Mouse (Mus musculus): ENCODE data around the gene Fuca1. TPM values are rescaled to one million over a fixed set of nuclear protein-coding genes. Genes with fewer than 3 reads are reported as not detected.

Gene Fuca1
- total and polyA plus RNA-seq, 3 experiments, result 25.3 to 34.6 (median 30.4) TPM

- Histone ChIP-seq H3K9ac (ENCODE audit: low read depth, low read length) (no peak overlapping the region), H3K79me2 (replicated peaks; ENCODE audit: control insufficient read depth, insufficient read depth, low read length) (no peaks in the 10 kb centered on the region), H3K27me3 (ENCODE audit: control insufficient read depth, insufficient read depth, low read length) (no peaks in the 10 kb centered on the region), H3K4me1 (ENCODE audit: control insufficient read depth, insufficient read depth, low read length) (peaks cover 4% of the 10 kb centered on the region), H3K4me3 (no peak overlapping the region), H3K36me3 (ENCODE audit: control insufficient read depth, insufficient read depth, low read length) (no peaks in the 10 kb centered on the region), H3K27ac (no peak overlapping the region)
- 68% methylated on average over 5 of the region's 5 CpGs for WGBS
- DNase-seq, result peak in 1 of 2 experiments; percentile 49
- no peak for TF ChIP-seq POLR2A (IDR thresholded peaks at IDR 0.05; ENCODE audit: insufficient read depth, low read depth, low read length)
- no peak for TF ChIP-seq CTCF (IDR thresholded peaks at IDR 0.05)
- TF ChIP-seq EP300 (IDR thresholded peaks at IDR 0.05; ENCODE audit: insufficient read depth, low read depth, low read length), result no peak
- intact Hi-C loops (cut with DNase I), result no loop called here
Measured at GRCm38 (mm10) chr4:135900008-135900407, 20.5 kb upstream of the Fuca1 start.

- H3K4me3 ChIP-seq, result no peak overlapping the region
- intact Hi-C loops (cut with DNase I), result no loop called here
- no peak overlapping the region for H3K27ac ChIP-seq
- WGBS, result 61% methylated on average over 4 of the region's 4 CpGs
- H3K79me2 ChIP-seq (replicated peaks; ENCODE audit: control insufficient read depth, insufficient read depth, low read length), result no peaks in the 10 kb centered on the region
- TF ChIP-seq POLR2A (IDR thresholded peaks at IDR 0.05; ENCODE audit: insufficient read depth, low read depth, low read length), result no peak
- no peak for TF ChIP-seq CTCF (IDR thresholded peaks at IDR 0.05)
- TF ChIP-seq EP300 (IDR thresholded peaks at IDR 0.05; ENCODE audit: insufficient read depth, low read depth, low read length), result no peak
- no peak for DNase-seq
- no peaks in the 10 kb centered on the region for H3K27me3 ChIP-seq (ENCODE audit: control insufficient read depth, insufficient read depth, low read length)
- no peak overlapping the region for H3K9ac ChIP-seq (ENCODE audit: low read depth, low read length)
- no peaks in the 10 kb centered on the region for H3K36me3 ChIP-seq (ENCODE audit: control insufficient read depth, insufficient read depth, low read length)
- peaks cover 4% of the 10 kb centered on the region for H3K4me1 ChIP-seq (ENCODE audit: control insufficient read depth, insufficient read depth, low read length)
Measured at GRCm38 (mm10) chr4:135902606-135903242, 17.8 kb upstream of the Fuca1 start.

- 59% methylated on average over 1 of the region's 1 CpGs for WGBS
- H3K27ac ChIP-seq, result no peak overlapping the region
- no peak overlapping the region for H3K9ac ChIP-seq (ENCODE audit: low read depth, low read length)
- no peaks in the 10 kb centered on the region; the same call in 1 of the 2 replicates for H3K36me3 ChIP-seq (ENCODE audit: control insufficient read depth, insufficient read depth, low read length)
- no peak for DNase-seq
- H3K79me2 ChIP-seq (replicated peaks; ENCODE audit: control insufficient read depth, insufficient read depth, low read length), result no peaks in the 10 kb centered on the region
- no peak overlapping the region for H3K4me3 ChIP-seq
- H3K27me3 ChIP-seq (ENCODE audit: control insufficient read depth, insufficient read depth, low read length), result no peaks in the 10 kb centered on the region
- no peak for TF ChIP-seq POLR2A (IDR thresholded peaks at IDR 0.05; ENCODE audit: insufficient read depth, low read depth, low read length)
- no peak for TF ChIP-seq EP300 (IDR thresholded peaks at IDR 0.05; ENCODE audit: insufficient read depth, low read depth, low read length)
- no peak for TF ChIP-seq CTCF (IDR thresholded peaks at IDR 0.05)
- intact Hi-C loops (cut with DNase I), result no loop called here
- H3K4me1 ChIP-seq (ENCODE audit: control insufficient read depth, insufficient read depth, low read length), result peaks cover 2% of the 10 kb centered on the region
Measured at GRCm38 (mm10) chr4:135904810-135905209, 15.7 kb upstream of the Fuca1 start.

- Histone ChIP-seq H3K9ac (ENCODE audit: low read depth, low read length) (no peak overlapping the region), H3K4me1 (ENCODE audit: control insufficient read depth, insufficient read depth, low read length) (peaks cover 3% of the 10 kb centered on the region), H3K79me2 (replicated peaks; ENCODE audit: control insufficient read depth, insufficient read depth, low read length) (no peaks in the 10 kb centered on the region), H3K27me3 (ENCODE audit: control insufficient read depth, insufficient read depth, low read length) (no peaks in the 10 kb centered on the region), H3K4me3 (no peak overlapping the region), H3K27ac (no peak overlapping the region), H3K36me3 (ENCODE audit: control insufficient read depth, insufficient read depth, low read length) (no peaks in the 10 kb centered on the region; the same call in 1 of the 2 replicates)
- DNase-seq, result no peak
- no peak for TF ChIP-seq POLR2A (IDR thresholded peaks at IDR 0.05; ENCODE audit: insufficient read depth, low read depth, low read length)
- no peak for TF ChIP-seq CTCF (IDR thresholded peaks at IDR 0.05)
- 67% methylated on average over 3 of the region's 3 CpGs for WGBS
- intact Hi-C loops (cut with DNase I), result no loop called here
Measured at GRCm38 (mm10) chr4:135906633-135907032, 13.9 kb upstream of the Fuca1 start.

- TF ChIP-seq CTCF (IDR thresholded peaks at IDR 0.05) (no peak), EP300 (IDR thresholded peaks at IDR 0.05; ENCODE audit: insufficient read depth, low read depth, low read length) (no peak), POLR2A (IDR thresholded peaks at IDR 0.05; ENCODE audit: insufficient read depth, low read depth, low read length) (no peak)
- no peaks in the 10 kb centered on the region; the same call in 1 of the 2 replicates for H3K36me3 ChIP-seq (ENCODE audit: control insufficient read depth, insufficient read depth, low read length)
- 18% methylated on average over 13 of the region's 13 CpGs for WGBS
- H3K27me3 ChIP-seq (ENCODE audit: control insufficient read depth, insufficient read depth, low read length), result no peaks in the 10 kb centered on the region
- no peaks in the 10 kb centered on the region for H3K79me2 ChIP-seq (replicated peaks; ENCODE audit: control insufficient read depth, insufficient read depth, low read length)
- intact Hi-C loops (cut with DNase I), result no loop called here
- DNase-seq, result no peak
- H3K4me3 ChIP-seq, result no peak overlapping the region
- no peak overlapping the region for H3K9ac ChIP-seq (ENCODE audit: low read depth, low read length)
- H3K4me1 ChIP-seq (ENCODE audit: control insufficient read depth, insufficient read depth, low read length), result peaks cover 5% of the 10 kb centered on the region
- H3K27ac ChIP-seq, result peak overlapping the region; percentile 32
Measured at GRCm38 (mm10) chr4:135909326-135910066, 11.0 kb upstream of the Fuca1 start.

GRCm38 (mm10) chr4:135911531-135911930 is 9.0 kb upstream of the Fuca1 start:
- Histone ChIP-seq H3K36me3 (ENCODE audit: control insufficient read depth, insufficient read depth, low read length) (no peaks in the 10 kb centered on the region; the same call in 1 of the 2 replicates), H3K79me2 (replicated peaks; ENCODE audit: control insufficient read depth, insufficient read depth, low read length) (no peaks in the 10 kb centered on the region), H3K9ac (ENCODE audit: low read depth, low read length) (no peak overlapping the region), H3K27me3 (ENCODE audit: control insufficient read depth, insufficient read depth, low read length) (no peaks in the 10 kb centered on the region), H3K4me3 (no peak overlapping the region), H3K27ac (peak overlapping the region; percentile 42), H3K4me1 (ENCODE audit: control insufficient read depth, insufficient read depth, low read length) (peaks cover 5% of the 10 kb centered on the region)
- TF ChIP-seq CTCF (IDR thresholded peaks at IDR 0.05), result no peak
- peak; percentile 23; the same call in 1 of the 2 replicates for TF ChIP-seq POLR2A (IDR thresholded peaks at IDR 0.05; ENCODE audit: insufficient read depth, low read depth, low read length)
- TF ChIP-seq EP300 (IDR thresholded peaks at IDR 0.05; ENCODE audit: insufficient read depth, low read depth, low read length), result 0 out of 2 replicates have a peak, but pooled peaks have one; percentile 37
- peak in 1 of 2 experiments; percentile 37 for DNase-seq
- intact Hi-C loops (cut with DNase I), result no loop called here
- 36% methylated on average over 7 of the region's 7 CpGs for WGBS
